Mouse (Mus musculus) liver, embryonic 13.5 days (tissue): Measurements from ENCODE around the gene Gm20521. TPM values are rescaled to one million over a fixed set of nuclear protein-coding genes. Genes with fewer than 3 reads are reported as not detected.
A peak's percentile ranks its signal among the peaks of the same experiment; 100 is the strongest.

ENCODE experiments used
- ATAC-seq: fragments of 200-750 bp; cut with Nextera tagmentation; 2 replicates; pipeline ENCODE4 v1.8.0; 2017; ENCODE audit warnings: low read depth, mild to moderate bottlenecking, moderate number of reproducible peaks, moderate library complexity
- DNase-seq: peaks from one replicate; pipeline ENCODE4 v3.0.0; 2022
- H3K27ac ChIP-seq: fragments of 300-500 bp; sonication (generic); 2 replicates; pipeline ENCODE4 v1.5.1; 2015; ENCODE audit warnings: moderate library complexity, mild to moderate bottlenecking, inconsistent platforms
- H3K27me3 ChIP-seq: fragments of 300-500 bp; sonication (generic); 2 replicates; pipeline ENCODE4 v1.6.1; 2015; ENCODE audit warnings: mild to moderate bottlenecking, inconsistent platforms
- H3K36me3 ChIP-seq: fragments of 300-500 bp; sonication (generic); 2 replicates; pipeline ENCODE4 v1.6.1; 2015; ENCODE audit warnings: mild to moderate bottlenecking, inconsistent platforms
- H3K4me1 ChIP-seq: fragments of 300-500 bp; sonication (generic); replicated peaks from 2 replicates; pipeline ENCODE4 v1.6.1; 2015; ENCODE audit warnings: inconsistent platforms
- H3K4me2 ChIP-seq: fragments of 300-500 bp; sonication (generic); 2 replicates; pipeline ENCODE4 v1.6.1; 2015; ENCODE audit warnings: inconsistent platforms, mild to moderate bottlenecking, moderate library complexity
- H3K4me3 ChIP-seq: fragments of 300-500 bp; sonication (generic); replicated peaks from 2 replicates; pipeline ENCODE4 v1.5.1; 2015; ENCODE audit warnings: mild to moderate bottlenecking, inconsistent platforms
- H3K9ac ChIP-seq: fragments of 300-500 bp; sonication (generic); 2 replicates; pipeline ENCODE4 v1.6.1; 2015; ENCODE audit warnings: mild to moderate bottlenecking, inconsistent platforms
- H3K9me3 ChIP-seq: fragments of 300-500 bp; sonication (generic); replicated peaks from 2 replicates; pipeline ENCODE4 v1.6.1; 2016; ENCODE audit warnings: inconsistent platforms
- WGBS: fragments of 180-500 bp; shearing (Covaris S2); methylation state at CpG from one replicate; pipeline ENCODE4 v1.1.7; 2015; ENCODE audit not compliant: insufficient replicate concordance; 5-methylcytosine and 5-hydroxymethylcytosine counted together
- polyA plus RNA-seq: library from polyadenylated mRNA; unstranded; fragments of >200 nt; fragmentation: Nextera tagmentation; extraction: Ambion mirVana; gene quantifications from 2 replicates; pipeline ENCODE4 v1.2.1, GENCODE M21; 2015

Gm20521 gene
- polyA plus RNA-seq, 1 experiment from 2014 or later: 0.09 TPM

DNA sequence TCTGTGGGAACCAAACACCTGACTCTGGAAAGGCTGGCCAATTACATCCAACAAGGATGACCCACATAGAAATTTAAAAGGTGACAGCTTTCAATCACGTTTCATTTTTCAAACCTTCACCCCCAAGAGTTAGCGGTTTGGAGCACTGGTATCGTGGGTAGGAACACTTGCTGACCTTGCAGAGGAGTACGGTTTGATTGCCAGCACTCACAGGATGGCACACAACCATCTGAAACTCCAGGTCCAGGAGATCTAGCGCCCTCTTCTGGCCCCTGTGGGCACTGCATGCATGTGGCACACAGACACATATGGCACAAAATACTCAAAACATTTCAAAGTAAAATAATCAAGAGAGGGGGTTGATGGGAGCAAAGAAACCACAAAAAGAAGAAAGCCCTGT is 16.3 kb upstream of the Gm20521 start:
- H3K4me2 ChIP-seq: no peak overlapping the region
- H3K27ac ChIP-seq: no peak overlapping the region
- no peaks in the 10 kb centered on the region for H3K36me3 ChIP-seq
- no peak for ATAC-seq
- no peak overlapping the region for H3K4me3 ChIP-seq
- no peak overlapping the region for H3K9ac ChIP-seq
- no peaks in the 10 kb centered on the region for H3K27me3 ChIP-seq
- no peaks in the 10 kb centered on the region for H3K9me3 ChIP-seq
- WGBS: 48% methylated on average over 5 of the region's 5 CpGs
- H3K4me1 ChIP-seq: peaks cover 16% of the 10 kb centered on the region
- DNase-seq: no peak

DNA sequence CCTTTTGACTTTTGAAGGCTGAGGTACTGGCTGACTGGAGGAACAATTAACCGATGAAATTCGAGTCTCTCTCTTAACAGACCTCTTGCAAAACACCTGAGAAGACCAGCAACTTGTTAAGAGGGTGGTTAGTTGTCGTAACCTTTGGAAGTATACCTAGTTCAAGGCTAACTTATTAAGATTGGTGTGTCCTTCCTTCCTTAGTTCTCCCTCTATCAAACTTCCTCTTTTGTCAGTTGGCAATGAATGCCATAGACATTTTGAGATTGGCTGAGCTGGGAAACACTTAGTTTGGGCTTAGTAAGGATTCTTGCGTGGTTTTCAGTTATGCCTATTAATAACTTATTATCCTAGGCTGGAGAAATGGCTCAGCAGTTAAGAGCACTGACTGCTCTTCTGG is 15.2 kb upstream of the Gm20521 start:
- Histone ChIP-seq H3K27ac (no peak overlapping the region), H3K9me3 (no peaks in the 10 kb centered on the region)
- WGBS: 56% methylated on average over 4 of the region's 4 CpGs

DNA sequence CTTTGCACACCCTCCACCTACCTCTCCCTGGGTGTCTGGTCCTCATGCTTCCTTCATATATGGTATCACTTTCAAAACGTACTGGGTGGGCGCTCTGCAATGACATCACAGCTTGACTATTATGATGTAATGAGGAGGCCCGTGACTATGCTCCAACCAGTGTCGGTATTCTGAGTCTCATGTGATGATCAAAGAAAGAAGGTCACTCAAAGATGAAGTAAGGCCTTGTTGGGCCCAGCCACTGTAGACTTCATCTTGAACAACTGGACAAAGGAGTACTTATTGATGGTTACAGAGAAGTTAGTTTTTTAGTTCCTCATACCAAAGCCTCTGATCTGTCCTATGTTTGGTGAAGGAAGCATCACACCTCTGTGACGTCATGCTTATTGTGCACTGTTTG is 12.4 kb upstream of the Gm20521 start, which contains the start of gene Homez:
Gene Homez (minus strand): TSS at position 101 of the 400 bp plus-strand sequence.
- 72% methylated on average over 5 of the region's 5 CpGs for WGBS
- Histone ChIP-seq H3K4me2 (no peak within 1 kb of the TSS), H3K4me1 (peaks cover 7% of the 10 kb centered on the region), H3K36me3 (no peaks in the 10 kb centered on the region), H3K9me3 (no peaks in the 10 kb centered on the region), H3K27ac (no peak within 1 kb of the TSS), H3K4me3 (no peak within 1 kb of the TSS), H3K27me3 (no peaks in the 10 kb centered on the region), H3K9ac (no peak within 1 kb of the TSS)
- DNase-seq (no peak), ATAC-seq (no peak)

More for the DNA sequence above, 15.2 kb upstream of the Gm20521 start:
- H3K9ac ChIP-seq: no peak overlapping the region
- ATAC-seq (no peak), DNase-seq (no peak)
- no peak overlapping the region for H3K4me3 ChIP-seq
- H3K27me3 ChIP-seq: no peaks in the 10 kb centered on the region
- H3K4me2 ChIP-seq: no peak overlapping the region
- peaks cover 16% of the 10 kb centered on the region for H3K4me1 ChIP-seq
- no peaks in the 10 kb centered on the region for H3K36me3 ChIP-seq

DNA sequence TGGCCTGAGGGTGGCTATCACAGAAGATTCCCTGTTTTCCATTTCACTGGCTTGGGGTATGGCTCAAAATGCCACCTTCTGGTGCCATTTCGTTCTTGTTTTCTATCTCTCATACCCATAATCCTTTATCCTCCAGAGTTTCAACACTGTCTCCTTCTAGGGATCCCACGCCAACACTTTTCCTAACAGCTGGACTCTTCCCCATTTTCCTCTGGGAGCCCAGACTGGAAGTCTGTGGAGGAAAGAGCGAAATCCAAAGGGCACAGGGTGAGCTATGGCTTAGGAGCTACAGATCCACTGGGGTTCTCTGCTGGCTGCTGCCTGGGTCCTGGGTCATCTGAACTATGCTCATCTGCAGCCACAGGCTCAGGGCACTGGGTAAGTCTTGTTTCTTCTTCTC is 9.1 kb upstream of the Gm20521 start:
- peaks cover 29% of the 10 kb centered on the region for H3K4me1 ChIP-seq
- H3K36me3 ChIP-seq: no peaks in the 10 kb centered on the region
- H3K27ac ChIP-seq: no peak overlapping the region; the same call in 1 of the 2 replicates
- no peaks in the 10 kb centered on the region for H3K9me3 ChIP-seq
- no peak overlapping the region for H3K4me2 ChIP-seq
- ATAC-seq (no peak), DNase-seq (no peak)
- no peak overlapping the region for H3K9ac ChIP-seq
- no peak overlapping the region for H3K4me3 ChIP-seq
- H3K27me3 ChIP-seq: no peaks in the 10 kb centered on the region
- 75% methylated on average over 3 of the region's 3 CpGs for WGBS

DNA sequence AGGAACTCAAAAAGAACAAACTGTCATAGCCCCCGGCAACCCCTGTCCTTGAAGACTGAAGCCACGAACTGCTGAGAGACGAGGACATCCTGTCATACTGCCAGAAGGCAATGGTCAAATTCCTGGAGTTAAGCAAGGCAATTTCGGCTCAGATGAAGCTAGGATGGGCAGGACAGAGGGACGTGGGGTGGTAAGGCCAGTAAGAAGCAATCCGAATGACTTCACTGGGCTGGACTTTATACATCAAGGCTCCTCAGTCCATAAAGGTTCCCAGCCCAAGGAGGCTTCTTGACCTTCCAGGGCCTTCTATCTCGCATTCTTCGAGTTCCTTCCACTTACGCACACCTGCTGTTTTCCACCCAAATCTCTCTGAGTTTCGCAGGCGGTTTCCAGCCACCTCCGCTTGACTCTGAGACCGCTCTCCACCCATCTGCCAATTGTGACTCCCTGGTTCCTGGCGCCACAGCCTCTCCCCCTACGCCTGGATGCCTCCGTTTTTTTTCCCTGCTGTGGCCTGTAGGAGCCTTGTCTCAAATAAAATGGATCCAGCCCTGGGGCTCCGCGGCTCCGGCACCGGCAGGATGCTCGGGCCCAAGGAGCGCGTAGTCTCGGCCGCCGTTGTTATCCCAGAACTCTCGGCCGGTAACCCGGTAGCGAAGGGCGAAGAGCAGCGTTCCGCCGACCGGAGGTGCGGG is 7.2 kb upstream of the Gm20521 start:
- Histone ChIP-seq H3K4me1 (peaks cover 29% of the 10 kb centered on the region), H3K27me3 (no peaks in the 10 kb centered on the region), H3K27ac (peak overlapping the region; percentile 79; the same call in 1 of the 2 replicates), H3K36me3 (no peaks in the 10 kb centered on the region), H3K4me2 (peak overlapping the region; percentile 99), H3K9me3 (no peaks in the 10 kb centered on the region), H3K9ac (peak overlapping the region; percentile 79), H3K4me3 (peak overlapping the region; percentile 75)
- no peak for DNase-seq
- peak; percentile 8 for ATAC-seq
- 2% methylated on average over 36 of the region's 36 CpGs for WGBS

DNA sequence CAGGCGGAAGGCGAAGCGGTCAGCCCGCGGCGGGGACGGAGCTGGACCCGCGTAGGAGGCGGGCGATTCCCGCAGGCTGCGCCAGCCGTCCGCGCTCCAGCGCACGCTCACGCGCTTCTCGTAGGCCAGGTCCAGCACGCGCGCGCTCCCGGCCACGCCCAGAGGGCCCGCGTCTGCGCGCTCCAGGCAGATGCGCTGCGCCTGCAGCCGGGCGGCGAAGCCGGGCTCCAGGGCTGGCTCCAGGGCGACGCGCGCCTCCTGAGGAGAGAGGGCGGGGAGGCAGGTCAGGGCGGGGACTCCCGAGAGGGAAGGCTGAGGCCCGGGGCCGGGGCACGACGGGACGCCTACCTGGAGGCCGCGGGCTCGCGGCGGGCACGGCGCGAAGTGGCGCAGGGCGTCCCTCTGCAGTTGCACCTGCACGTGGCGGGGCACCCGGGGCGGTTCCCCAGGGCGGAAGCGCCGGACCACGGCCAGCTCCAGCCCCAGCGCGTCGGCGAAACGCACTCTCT is 6.6 kb upstream of the Gm20521 start:
- Histone ChIP-seq H3K9me3 (no peaks in the 10 kb centered on the region), H3K4me3 (peak overlapping the region; percentile 75), H3K36me3 (no peaks in the 10 kb centered on the region), H3K4me1 (peaks cover 29% of the 10 kb centered on the region), H3K9ac (peak overlapping the region; percentile 79), H3K27me3 (no peaks in the 10 kb centered on the region), H3K27ac (peak overlapping the region; percentile 79), H3K4me2 (peak overlapping the region; percentile 99)
- peak; percentile 89 for ATAC-seq
- DNase-seq: peak; percentile 88
- under 1% methylated on average over 71 of the region's 72 CpGs for WGBS

DNA sequence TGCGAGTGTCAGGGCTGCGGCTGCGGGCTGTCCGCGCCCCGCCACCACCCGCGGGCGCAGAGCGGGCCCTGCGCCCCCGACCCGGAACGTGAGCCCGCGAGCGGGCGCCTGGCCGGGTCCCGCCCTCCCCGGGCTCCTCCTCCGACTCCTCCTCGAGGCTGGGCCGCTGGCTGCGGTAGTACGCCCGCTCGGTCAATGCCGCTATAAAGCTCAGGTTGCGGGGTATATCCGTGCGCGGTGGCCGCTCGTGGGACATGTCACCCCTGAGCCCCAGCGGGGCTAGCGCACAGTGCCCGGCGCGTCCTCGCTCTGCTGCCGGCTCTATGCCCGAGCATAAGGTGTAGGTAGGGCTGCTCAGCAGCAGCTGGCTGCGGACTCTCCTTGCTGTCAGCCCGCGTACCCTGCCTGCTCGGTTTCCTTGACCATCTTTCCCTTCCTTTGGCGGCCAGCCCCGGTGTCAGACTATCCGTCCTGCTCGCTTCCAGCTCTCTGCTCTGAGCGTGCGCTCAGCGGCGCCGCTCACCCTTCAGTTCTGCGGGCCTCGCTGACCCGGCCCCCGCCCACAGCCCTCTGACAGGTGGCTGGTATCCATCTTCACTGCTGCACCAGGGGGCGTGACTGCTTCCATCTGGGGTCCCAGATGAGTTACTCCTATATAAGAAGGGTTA is 6.1 kb upstream of the Gm20521 start, which contains the start of gene Ppp1r3e:
Gene Ppp1r3e (minus strand): TSS at position 503 of the 668 bp plus-strand sequence.
- Histone ChIP-seq H3K36me3 (no peaks in the 10 kb centered on the region), H3K4me3 (peak within 1 kb of the TSS; percentile 75), H3K4me2 (peak within 1 kb of the TSS; percentile 99), H3K4me1 (peaks cover 29% of the 10 kb centered on the region), H3K9ac (peak within 1 kb of the TSS; percentile 79), H3K27me3 (no peaks in the 10 kb centered on the region), H3K27ac (peak within 1 kb of the TSS; percentile 79), H3K9me3 (no peaks in the 10 kb centered on the region)
- peak; percentile 81 for ATAC-seq
- WGBS: under 1% methylated on average over 59 of the region's 61 CpGs
- DNase-seq: peak; percentile 50

DNA sequence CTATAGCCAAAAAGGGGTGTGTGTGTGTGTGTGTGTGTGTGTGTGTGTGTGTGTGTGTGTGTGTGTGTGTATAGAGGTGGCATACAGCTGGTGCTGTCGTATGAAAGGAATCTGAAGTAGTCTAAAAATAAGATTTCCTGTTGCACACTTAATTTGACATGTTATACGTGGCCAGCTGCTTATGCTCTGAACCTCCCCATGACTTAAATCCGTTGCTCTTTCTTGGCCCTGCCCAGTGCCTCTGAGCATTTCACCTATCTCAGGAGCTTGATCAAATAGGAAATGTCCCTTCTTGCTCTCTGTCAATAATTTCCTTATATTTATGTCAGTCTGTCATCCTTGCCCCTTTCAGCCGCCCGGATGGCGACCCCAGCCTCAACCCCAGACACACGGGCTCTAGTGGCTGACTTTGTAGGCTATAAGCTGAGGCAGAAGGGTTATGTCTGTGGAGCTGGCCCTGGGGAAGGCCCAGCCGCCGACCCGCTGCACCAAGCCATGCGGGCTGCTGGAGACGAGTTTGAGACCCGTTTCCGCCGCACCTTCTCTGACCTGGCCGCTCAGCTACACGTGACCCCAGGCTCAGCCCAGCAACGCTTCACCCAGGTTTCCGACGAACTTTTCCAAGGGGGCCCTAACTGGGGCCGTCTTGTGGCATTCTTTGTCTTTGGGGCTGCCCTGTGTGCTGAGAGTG is 926 bp downstream of the Gm20521 start:
- DNase-seq: no peak
- ATAC-seq: no peak
- Histone ChIP-seq H3K4me2 (peak overlapping the region; percentile 75), H3K9me3 (no peaks in the 10 kb centered on the region), H3K4me1 (peaks cover 19% of the 10 kb centered on the region), H3K4me3 (peak overlapping the region; percentile 65), H3K9ac (peak overlapping the region; percentile 74), H3K27me3 (no peaks in the 10 kb centered on the region), H3K36me3 (0 out of 2 replicates have a peak, but pooled peaks cover 4% of the 10 kb centered on the region), H3K27ac (peak overlapping the region; percentile 79; the same call in 1 of the 2 replicates)
- 52% methylated on average over 21 of the region's 21 CpGs for WGBS

DNA sequence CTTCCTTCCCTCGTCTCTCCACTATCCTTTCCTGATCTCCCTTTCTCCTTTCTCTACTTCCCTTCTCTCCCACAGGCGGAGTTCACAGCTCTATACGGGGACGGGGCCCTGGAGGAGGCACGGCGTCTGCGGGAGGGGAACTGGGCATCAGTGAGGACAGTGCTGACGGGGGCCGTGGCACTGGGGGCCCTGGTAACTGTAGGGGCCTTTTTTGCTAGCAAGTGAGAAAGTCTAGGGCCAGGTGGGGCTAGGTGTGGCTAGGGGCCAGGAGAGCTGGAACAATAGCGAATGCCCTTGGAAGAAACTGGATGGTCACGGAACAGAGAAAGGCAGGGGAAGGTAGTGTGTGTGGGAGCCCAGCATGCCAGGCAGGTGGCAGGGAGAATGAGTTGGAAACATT is 2.1 kb downstream of the Gm20521 start:
- DNase-seq (no peak), ATAC-seq (no peak)
- WGBS: 84% methylated on average over 11 of the region's 11 CpGs
- H3K9me3 ChIP-seq: no peaks in the 10 kb centered on the region
- H3K4me3 ChIP-seq: no peak overlapping the region
- H3K4me2 ChIP-seq: no peak overlapping the region
- no peak overlapping the region for H3K27ac ChIP-seq
- H3K27me3 ChIP-seq: no peaks in the 10 kb centered on the region
- H3K4me1 ChIP-seq: peaks cover 19% of the 10 kb centered on the region
- no peak overlapping the region for H3K9ac ChIP-seq
- H3K36me3 ChIP-seq: 0 out of 2 replicates have a peak, but pooled peaks cover 4% of the 10 kb centered on the region

DNA sequence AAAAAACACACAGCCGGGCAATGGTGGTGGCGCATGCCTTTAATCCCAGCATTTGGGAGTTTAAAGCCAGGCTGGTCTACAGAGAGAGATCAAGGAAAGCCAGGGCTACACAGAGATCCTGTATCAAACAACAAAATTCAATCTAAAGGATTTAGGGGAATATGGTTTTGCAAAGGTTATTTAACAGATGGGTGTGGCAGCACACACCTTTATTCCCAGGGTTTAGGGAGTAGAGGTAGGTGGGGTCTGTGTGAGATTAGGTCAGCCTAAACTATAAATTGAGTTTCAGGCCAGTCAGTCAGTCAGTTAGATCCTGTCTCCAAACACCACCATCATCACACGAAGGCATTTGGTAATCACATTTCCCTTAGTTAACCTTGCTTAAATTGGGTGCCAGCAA is 9.0 kb downstream of the Gm20521 start, which contains the start of gene Pabpn1:
Gene Pabpn1 (plus strand): TSS at position 301 of the 400 bp plus-strand sequence.
- H3K9ac ChIP-seq: peak within 1 kb of the TSS; percentile 66
- H3K9me3 ChIP-seq: no peaks in the 10 kb centered on the region
- 82% methylated on average over 3 of the region's 3 CpGs for WGBS
- peak within 1 kb of the TSS; percentile 60 for H3K4me3 ChIP-seq
- DNase-seq: no peak
- peaks cover 38% of the 10 kb centered on the region for H3K4me1 ChIP-seq
- peak within 1 kb of the TSS; percentile 87 for H3K27ac ChIP-seq
- ATAC-seq: no peak
- peak within 1 kb of the TSS; percentile 72 for H3K4me2 ChIP-seq
- peaks cover 19% of the 10 kb centered on the region for H3K36me3 ChIP-seq
- no peaks in the 10 kb centered on the region for H3K27me3 ChIP-seq

DNA sequence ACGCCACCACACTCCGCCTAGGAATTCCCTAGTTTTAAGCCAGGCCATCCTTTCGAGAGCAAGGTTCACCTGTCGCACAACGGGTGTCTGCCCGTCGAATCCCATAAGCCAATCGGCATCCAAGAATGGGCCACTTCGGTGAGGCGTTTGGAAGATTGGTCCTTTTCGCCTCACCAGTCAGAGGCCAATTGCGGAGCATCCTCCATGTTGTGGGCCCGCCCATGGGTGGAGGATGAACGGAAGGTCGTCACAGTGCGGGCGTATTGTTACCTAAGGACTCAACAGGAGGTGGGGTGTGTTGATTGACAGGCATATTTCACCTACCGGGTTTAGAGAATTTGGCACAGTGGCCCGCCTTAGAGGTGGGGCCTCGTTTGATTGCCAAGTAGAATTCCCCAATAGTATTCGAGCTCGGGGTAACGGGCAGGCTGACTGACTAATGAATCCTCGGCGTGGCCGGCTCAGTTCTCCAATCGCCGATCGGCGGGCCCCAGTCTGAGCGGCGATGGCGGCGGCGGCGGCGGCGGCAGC is 10.5 kb downstream of the Gm20521 start:
- whole genome bisulfite sequencing: 1% methylated on average over 38 of the region's 38 CpGs
- peak; percentile 97 for ATAC-seq

More for the DNA sequence above, 10.5 kb downstream of the Gm20521 start:
- peak overlapping the region; percentile 97 for H3K9ac ChIP-seq
- peak; percentile 98 for DNase-seq
- H3K4me3 ChIP-seq: peak overlapping the region; percentile 90
- H3K27ac ChIP-seq: peak overlapping the region; percentile 87
- peaks cover 45% of the 10 kb centered on the region for H3K4me1 ChIP-seq
- H3K27me3 ChIP-seq: no peaks in the 10 kb centered on the region
- no peaks in the 10 kb centered on the region for H3K9me3 ChIP-seq
- peaks cover 33% of the 10 kb centered on the region for H3K36me3 ChIP-seq
- peak overlapping the region; percentile 91 for H3K4me2 ChIP-seq
